Mouse (Mus musculus): ENCODE measurements around the gene Gsx1.

The Gsx1 gene

DNA sequence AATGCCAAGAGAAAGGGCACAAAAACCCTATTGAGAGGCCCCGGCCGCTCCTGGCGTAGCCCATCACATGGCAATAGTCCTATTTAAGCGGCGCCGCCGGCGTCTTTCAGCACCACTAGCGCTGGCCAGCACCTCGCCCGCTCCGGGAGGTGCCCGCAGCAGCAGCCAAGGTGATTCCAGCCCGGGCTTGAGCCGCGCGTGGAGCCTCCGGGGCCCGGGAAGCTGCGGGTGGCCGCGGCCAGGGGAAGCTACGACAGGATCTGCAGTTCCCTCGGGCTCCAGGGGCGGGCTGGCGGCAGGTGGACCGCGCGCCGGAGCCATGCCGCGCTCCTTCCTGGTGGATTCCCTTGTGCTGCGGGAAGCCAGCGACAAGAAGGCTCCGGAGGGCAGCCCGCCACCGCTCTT, at the start of gene Gsx1:
Gsx1 (plus strand) TSS at position 126 of the 405 bp plus-strand sequence.
- DNase-seq, result peak; percentile 29 to 32

DNA sequence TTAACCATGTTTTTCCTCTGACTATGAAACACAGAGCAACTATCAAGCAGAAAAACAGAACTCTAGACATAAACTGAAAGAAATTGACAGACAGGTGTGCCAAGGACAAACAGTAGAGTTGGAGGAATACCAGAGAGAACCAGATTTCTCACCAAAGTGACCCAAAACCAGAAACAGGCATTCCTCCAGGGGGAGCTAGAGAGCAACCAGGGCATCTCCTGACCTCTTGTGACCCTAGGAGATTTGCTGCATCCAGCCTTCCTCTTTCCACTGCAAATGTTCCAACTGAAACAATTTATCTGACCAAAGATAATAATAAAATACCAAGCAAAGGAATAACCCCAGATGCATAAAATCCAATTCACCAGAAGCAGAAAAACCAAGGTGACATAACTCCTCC, 41.2 kb upstream of the Gsx1 start:
- no peak for DNase-seq

DNA sequence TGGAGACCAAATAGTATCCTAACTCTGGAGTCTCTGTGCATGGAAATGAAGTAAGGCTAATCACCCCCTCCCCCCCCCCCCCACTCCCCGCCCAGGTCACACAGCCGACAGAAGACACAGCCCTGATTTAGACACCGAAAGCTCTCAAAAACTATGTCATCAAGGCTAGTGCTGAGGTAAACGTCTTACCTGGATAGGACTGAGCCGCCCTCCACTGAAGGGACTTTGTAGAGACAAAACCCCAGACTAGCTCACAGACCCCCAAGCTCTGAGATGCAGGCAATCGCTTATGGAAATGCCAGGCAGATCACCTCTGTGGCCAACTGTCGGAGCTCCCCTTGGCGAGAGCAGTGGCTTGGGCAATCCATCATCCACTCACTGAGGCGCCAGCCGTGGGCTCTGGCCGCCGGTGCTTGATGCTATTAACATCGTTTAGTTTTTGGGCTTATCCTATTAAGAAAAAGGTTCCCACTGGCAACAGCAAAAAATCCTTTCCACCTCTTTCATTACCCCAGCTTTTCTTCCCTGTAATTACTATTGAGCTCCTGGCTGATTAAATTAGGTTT, 33.6 kb upstream of the Gsx1 start:
- no peak for DNase-seq

DNA sequence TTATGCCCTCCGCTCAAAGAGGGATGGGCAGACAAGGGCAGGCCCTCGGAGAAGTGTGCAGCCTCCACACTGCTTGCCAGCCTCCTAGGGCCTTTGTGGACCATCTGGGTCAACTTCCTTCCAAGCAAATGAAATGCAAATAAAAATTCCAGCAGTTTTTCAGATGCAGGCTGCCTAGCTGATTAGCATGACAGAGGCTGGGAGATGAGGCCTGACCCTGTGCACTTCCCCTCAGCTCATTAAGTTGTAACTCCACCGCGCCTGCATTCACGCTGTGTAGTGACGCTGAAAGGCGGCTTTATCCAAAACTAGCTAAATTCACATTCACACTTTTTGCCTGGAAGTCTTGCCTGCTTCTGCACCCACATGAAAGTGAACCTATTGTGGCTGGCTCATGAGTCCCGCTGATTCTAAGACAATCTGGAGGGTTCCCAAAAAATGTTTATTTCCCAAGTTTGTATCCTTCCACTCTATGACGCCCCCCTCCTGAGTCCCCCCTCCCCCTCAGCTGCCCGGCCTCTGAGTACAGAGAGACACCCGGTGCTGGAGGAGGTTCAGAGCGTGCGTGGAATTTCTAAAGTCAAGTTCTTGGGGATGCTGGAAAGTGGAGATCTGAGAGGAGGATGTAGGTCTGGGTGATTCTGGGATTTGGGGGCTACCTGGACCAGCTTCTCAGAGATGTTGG, 32.9 kb upstream of the Gsx1 start:
- no peak for DNase-seq

DNA sequence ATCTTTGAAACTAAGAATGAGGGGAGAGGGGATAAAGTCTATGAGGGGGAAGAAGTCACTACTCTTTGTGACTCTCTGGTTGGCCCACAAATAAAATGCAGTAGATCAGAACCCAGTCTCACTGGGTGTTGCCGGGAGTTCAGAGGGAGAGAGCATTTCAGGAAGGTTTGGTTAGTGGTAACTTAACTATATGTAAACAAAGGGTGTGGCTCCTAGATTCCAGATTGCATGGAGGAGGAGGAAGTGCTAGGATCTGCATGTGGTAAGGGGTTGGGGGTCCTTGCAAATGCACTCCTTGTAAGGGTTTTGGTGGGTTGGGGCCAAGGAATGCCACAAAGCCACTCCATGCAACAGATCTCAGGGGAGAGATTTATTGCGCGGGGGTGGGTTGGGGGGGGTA, 32.1 kb upstream of the Gsx1 start:
- no peak for DNase-seq

DNA sequence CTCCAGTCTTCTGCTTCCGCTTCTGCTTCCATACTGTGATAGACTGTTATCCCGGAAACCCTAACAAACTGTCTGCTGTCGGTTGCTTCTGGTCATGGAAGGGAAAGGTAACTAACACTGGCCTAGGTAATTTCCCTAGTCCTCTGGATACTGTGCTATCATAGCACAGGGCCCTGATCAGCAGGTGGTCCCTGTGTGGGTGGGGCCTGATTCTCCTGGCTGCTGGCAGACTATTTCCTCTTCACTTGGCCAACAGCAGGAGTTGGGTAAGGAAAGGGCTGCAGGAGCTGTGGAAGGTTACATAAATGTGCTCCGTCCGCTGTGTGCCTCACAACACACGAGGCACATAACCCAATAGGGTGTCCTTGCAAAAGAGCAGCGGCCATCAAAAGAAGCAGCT, 31.1 kb upstream of the Gsx1 start:
- no peak for DNase-seq

DNA sequence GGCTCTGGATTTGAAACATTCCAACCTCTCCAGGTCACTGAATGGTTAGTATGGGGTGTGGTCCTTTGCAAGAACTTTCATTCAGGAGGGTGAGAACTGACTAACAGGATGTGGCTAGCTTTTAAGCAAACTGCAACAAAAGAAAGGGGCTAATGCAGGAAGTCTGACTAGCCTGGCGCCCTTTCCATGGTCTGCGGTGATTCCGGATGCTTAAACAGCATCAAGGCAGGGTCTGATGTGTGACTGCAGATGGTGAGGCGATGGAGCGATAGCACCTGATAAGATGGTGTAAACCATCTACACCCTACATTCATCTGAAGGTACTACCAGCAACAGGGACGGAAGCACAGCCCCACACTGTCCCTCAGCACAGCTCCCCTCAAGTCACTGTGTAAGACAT, 29.2 kb upstream of the Gsx1 start:
- no peak for DNase-seq

DNA sequence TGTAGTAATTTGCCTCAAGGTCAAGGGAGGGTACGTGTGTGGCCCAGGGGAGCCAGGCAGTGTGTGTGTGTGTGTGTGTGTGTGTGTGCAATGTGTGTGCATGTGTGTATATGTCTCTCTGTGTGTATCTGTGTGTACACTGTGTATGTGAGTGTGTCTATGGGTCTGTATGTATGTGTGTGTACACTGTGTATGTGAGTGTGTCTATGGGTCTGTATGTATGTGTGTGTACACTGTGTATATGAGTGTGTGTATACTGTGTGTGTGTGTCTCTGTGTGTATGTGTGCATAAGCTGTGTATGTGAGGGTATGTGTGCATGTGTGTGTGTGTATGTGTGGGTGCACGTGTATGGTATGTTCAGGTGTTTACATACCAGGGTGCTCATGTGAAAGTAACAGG, 28.7 kb upstream of the Gsx1 start:
- no peak for DNase-seq

DNA sequence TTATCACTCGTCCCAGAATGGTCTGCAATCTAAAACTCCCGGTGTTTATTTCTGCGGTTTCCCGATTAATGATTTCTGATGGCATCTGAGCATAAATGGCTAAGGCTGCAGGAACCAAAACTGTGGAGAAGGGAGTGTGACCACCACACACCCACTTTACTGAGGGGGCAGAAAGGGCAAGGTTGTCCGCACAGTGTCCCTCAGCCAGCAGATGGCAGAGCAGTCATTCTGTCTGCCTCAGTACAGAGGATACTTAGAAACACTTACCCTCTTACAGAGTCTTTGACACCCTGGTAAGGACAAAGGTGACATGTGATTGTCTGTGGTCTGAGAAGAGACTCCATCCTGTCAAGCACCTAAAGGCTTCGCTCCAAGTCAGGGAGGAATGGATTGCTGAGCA, 23.4 kb upstream of the Gsx1 start:
- no peak for DNase-seq

DNA sequence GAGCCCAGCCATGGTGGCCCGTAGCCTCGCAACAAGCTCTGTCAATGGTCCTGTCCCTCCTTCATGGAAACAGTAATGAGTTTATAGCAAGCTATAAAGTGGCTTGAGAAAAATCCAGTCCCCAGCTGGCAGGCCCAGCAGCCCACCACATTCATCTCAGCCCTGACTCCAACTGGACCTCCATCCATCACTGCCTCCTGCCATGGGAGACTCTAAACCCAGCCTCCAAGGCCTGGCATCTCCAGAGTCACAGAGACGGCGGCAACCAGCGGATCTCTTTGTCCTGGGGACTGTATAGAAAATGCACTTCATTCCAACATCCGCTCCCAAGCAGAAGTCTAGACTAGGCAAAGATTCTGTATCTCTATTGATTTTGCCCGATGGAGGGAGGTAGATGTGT, 18.4 kb upstream of the Gsx1 start:
- no peak for DNase-seq

DNA sequence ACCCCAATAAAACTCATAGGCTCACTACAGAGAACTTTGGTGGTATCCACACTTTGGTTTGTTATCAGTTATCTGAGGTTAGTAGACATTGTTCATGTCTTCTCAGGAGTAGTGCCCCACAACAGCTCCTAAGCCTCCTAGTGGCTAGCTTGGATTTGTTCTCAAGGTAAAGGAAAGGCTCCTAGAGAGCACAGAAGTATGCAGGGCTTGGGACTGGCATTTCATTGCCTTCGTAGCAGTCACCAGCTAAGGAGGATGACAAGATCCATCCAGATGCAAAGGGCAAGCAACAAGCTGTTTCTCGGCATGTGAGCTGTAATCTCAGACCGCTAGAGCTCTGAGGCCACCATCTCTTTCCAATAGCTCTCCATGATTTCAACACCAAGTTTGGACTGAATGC, 14.4 kb upstream of the Gsx1 start:
- no peak for DNase-seq

DNA sequence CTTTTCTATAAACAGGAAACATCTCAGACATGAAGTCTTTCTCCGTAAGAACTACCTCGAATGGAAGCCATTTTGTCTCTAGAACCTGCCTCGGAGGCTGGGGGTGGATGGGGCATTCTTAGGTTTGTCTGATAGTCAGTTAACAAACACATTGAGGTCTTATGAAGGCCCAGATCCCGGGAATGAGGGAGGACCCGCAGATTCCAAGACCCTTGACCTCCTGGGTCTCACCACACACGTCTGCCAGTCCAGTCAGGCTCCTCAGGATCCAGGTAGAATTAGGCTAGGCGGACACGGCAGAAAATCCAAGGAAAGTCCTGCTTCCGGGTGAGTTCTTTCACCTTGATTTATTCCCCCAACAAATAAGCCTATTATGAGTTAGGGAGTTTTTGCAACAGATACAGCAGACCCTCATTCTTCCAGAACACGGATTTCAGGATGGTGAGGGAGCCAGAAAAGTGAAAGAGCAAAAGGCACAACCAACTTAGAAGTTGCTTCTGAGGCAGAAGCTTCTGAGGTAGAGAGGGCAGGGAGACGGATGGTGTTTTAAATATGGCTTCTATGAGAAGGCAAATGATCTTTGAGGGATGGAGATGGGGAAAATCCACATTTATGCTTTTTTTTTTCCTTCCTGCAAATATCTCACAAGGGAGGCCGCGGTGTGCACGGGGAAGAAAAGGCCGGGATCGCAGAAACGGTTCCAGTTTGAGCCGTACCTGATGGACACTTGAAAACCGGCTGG, 3.2 kb upstream of the Gsx1 start:
- DNase-seq, result no peak

DNA sequence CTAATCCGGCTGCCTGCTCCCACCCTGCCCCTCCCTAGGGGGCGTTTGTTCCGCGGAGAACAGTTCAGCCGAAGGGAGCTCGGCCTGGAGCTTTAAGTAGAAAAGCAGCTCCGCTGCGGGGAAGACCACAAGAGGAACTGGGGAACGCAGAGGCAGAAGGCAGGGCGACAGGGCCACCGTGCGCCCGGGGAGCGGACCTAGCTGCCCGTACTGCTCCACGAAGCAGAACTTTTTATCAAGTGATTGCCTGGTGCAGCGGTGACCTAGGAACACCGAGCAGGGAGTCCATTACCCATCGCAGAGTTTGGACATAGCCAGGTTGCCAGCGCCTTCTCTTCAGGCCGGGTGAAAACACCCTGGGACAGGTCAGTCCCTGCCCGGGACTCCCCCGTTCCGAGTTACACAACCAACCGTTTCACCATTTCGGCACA, 2.5 kb upstream of the Gsx1 start:
- peak; percentile 38 to 43 for DNase-seq

DNA sequence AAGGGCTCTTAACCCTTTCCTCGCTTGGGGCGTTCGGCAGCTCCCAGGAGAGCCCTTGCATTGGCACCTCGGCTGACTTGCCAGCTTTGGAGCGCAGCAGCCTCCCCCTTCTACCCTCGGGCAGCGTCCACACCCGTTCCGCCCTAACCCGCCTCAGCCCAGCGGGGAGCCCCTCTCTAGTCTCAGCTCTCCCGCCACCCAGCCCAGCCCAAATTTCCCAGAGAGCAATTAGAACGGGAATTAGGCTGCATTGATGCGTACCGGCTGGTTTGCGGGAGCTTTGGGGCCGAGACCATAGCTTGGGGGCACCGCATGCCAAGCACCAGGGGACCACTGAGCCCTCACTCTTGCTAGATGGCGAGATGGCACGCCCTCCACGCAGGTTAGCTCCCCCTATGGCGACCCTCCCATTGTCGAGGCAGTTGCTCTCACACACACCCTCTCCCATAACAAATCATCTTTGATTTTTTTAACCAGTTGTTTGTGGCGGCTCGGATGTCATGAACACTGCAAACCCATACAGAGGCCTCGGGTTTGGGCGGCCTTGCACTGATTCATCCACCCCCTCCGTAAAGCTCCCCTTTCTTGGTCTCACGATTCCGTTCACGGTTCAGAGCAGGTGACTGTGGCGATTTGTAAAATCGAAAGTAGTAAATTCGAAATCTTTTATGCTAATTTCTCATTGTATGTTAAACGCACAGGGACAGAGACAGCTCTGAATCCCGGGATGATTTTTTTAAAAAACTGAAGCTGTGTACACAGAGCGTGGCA, 1.5 kb upstream of the Gsx1 start:
- DNase-seq, result peak; percentile 23 to 25

DNA sequence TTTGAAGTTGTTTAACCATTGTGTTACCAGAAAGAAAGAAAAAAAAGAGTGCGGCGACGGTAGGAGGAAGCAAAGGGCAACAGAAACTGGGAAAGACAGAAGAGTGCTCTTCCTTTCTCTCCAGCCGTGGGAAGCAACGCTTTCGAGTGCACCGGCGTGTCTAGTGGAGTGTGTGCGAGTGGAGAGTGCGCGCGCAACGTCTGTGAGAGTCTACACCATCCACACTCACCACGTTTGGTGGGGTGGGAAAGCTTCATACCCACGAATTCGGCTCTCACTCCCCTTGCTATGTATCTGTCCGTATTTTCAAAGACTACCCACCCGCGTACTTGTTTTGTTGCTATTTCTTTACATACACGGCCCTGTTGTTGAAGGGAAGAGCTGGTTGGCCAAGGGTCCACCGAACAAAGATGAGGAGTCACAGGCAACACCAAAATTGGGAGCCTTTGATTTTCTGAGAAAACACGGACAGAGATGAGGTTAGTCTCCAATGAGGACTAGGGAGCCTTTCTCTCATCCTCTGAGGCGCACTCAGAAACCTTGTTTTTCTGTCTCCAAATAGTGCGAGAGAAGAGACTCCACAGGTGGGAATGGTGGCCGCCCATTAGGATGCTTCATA, 835 bp upstream of the Gsx1 start:
- DNase-seq, result peak in 1 of 2 experiments; percentile 20

DNA sequence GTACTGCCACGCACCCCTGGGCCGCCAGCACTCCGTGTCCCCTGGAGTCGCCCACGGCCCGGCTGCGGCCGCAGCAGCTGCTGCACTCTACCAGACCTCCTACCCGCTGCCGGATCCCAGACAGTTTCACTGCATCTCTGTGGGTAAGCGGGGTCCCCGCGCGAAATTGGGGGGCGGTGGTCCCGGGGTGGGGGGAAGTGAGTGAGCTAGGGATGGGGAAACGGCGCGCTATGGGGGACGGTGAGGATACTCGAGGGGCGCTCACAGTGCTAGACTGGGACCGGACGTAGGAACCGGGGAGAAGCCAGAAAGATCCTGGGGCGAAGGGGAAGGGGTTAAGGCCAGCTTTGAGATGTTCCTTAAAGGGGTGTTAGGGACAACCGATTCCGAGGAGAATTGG, 660 bp downstream of the Gsx1 start:
- DNase-seq, result no peak

DNA sequence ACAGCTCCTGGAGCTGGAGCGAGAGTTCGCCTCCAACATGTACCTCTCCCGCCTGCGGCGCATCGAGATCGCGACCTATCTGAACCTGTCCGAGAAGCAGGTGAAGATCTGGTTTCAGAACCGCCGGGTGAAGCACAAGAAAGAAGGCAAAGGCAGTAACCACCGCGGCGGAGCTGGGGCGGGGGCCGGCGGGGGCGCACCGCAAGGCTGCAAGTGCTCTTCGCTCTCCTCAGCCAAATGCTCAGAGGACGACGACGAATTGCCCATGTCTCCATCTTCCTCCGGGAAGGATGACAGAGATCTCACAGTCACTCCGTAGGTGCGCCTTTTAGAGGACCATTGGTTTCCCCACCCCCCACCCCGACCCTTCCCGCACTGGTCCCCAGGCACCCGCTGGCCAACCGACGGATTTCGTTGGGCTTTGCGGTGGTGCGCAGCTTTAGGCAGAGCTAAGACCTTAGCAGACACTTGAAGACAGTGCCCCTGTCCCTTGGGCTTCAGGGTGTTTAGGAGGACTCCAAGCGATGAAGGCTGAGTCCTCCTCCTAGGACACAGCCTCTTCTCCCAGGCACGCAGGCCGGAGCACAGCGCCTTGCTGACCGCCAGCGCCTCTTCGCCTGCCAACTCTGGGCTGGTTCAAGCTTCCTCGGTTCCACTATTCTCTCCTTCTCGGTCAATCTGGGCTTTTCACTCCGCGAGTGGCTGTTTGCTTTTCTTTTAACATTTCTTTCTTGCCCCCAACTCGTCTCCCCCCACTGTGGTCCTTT, 1.5 kb downstream of the Gsx1 start:
- peak in 1 of 2 experiments; percentile 10 for DNase-seq

DNA sequence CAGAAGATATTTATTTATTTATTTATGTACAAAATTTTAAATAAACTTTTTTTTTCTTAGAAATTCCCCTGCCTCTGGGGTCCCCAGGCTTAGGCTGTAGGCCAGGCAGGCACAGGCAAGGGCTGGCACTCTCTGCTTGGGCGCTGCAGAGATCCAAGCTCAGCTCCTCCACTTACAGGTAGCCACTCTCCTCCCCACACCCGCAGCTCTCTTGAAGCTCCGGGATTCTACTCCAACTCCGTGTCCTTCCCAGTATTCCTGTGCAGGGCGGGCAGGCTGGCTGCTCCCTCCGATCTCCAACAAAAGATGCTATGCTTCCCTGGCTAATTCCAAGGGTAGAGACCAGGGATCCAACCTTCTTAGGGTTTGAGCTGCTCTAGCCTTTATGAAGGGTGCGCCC, 2.4 kb downstream of the Gsx1 start:
- no peak for DNase-seq

DNA sequence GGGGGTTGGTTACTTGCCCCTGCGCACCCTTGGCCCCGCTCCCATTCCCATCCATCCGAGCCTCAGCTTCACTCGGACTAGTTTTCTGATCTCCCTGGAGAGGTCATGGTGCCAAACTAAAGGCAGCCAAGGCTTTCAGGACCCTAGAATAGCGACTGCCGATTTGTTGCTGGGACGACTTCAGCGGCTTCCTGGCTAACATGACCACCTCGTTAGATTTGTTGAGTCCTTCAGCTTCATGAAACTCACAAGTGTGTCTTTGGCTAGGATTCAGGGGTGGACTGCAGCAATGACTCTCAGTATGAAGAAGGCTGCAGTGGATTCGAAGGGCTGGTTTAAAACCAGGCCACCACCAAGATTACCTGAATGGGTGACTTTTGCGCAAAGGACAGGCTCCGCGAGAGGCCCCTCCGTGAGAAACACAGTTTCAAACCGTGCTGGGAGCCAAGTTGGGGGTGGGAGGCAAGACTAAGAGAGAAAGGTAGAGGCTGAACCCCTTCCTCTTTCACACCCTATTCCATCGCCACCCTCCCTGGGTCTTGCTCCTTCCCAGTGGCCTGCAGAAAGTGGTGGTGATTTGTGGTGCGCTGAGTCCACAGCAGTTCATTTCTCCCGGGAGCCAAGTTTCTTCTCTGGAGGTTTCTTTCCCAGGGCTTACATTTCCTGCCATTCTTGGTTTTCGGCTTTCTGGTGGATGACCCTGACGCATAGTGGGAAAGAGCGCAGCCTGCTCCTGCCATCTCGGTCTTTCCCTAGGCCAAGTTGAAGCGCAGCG, 3.5 kb downstream of the Gsx1 start:
- DNase-seq, result no peak

DNA sequence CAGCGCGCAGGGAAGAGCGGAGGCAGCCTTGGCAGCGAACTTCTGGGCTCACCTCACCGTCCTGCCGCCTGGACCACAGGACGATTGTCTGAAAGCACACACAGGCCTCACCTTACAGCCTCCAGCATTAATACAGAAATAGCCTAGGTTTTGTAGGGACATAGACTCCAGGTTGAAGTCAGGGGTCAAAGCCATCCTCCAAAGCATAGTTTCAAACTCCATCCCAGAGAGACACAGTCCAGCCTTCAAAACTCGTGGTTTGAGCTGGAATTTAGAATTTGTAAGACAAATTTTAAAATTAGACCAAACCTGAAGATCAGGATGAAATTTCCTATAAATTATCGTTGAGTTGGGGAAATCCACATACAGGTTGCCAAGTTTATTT, 4.1 kb downstream of the Gsx1 start:
- DNase-seq, result no peak

DNA sequence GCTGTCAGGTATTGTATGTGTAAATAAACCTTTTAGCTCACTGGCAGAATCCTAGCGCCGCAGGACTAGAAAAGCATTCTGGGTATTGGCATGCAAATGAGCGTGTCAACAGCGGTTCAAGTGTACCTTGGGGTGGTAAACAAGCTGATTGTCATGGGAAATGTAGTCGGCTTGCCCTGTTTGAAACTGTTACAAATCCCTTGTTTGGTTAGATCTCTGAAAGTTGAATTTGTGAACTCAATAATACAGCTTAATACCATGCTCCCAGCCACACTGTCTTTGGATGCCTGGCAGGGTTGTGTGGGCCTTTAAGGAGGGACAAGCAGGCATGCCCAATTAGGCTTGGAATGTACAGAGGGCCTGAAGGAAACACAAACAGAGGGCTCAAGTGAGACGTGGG, 16.4 kb downstream of the Gsx1 start:
- DNase-seq, result no peak

DNA sequence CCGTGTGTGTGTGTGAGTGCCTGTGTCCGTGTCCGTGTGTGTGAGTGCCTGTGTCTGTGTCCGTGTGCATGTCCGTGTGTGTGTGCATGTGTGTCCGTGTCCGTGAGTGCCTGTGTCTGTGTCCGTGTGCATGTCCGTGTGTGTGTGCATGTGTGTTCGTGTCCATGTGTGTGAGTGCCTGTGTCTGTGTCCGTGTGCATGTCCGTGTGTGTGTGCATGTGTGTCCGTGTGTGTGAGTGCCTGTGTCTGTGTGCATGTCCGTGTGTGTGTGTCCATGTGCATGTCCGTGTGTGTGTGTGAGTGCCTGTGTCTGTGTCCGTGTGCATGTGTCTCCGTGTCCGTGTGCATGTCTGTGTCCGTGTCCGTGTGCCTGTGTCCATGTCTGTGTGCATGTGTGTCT, 19.4 kb downstream of the Gsx1 start:
- no peak for DNase-seq
